Mouse (Mus musculus): Measurements from ENCODE around the gene Slc7a9.

DNA sequence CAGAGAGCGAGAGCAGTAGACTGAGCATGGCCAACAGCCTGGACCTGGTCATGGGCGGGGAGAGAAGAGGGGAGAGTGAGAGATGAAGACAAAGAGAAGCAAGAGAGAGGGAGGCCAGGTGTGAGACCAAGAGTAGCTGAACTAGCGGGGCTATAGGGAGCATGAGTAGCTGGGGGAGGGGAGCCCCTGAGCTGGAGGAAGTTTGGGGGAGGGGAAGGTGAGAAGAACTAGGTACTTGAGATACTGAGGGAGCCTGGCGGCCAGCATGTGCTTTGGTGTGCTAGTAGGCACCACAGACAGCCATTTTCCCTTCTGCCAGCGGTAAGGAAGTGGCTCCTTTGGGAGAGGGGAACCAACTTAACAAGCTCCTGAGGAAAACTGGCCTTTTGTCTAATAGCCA, 33.4 kb upstream of the Slc7a9 start:
- TF ChIP-seq POLR2A (IDR thresholded peaks at IDR 0.05; ENCODE audit: extremely low read depth, insufficient read depth, low read length) (no peak), CTCF (IDR thresholded peaks at IDR 0.05; ENCODE audit: low read depth, low read length) (no peak)

All from liver, adult 2 months (tissue).